Mouse (Mus musculus): ENCODE measurements around the gene Memo1. TPM values are rescaled to one million over a fixed set of nuclear protein-coding genes. Genes with fewer than 3 reads are reported as not detected.

Memo1 gene
- total RNA-seq, 2 experiments from 2014 or later, result 43.3 to 46.9 TPM

DNA sequence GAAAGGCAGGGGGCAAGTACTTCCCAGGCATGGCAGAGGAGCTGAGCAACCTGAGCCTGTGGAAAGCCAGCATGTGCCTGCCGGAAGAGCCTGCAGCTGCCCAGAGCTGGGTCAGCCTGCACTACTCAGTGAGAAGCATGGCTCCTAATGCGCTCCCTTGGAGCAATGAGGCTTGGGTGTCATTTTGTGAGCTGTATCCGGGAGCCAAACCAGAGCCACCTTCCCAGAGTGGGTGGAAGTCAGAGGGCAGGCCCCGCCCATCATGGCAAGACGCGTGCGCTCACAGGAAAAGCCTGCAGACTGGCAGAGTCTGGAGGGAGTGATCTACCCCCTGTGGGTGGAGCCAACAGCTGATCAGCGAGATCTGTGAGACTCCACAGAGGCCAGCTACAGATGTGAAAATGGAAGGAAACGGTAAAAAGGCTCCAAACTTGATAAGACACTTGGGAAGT is 135.9 kb downstream of the Memo1 start:
- intact Hi-C loops (cut with DNase I), result no loop called here
- DNase-seq (ENCODE audit: extremely low spot score in 1 of 2, low spot score in 2 of 2), result no peak
- Histone ChIP-seq H3K27ac (no peak overlapping the region), H3K4me3 (peak overlapping the region; percentile 4; the same call in 1 of the 2 replicates)
- TF ChIP-seq CTCF (IDR thresholded peaks at IDR 0.05), result no peak

- no peak overlapping the region for H3K27ac ChIP-seq
- H3K4me3 ChIP-seq, result no peak overlapping the region
- no peak for DNase-seq (ENCODE audit: extremely low spot score in 1 of 2, low spot score in 2 of 2)
- intact Hi-C loops (cut with DNase I), result no loop called here
- TF ChIP-seq CTCF (IDR thresholded peaks at IDR 0.05), result no peak
These were observed 137.2 kb downstream of the Memo1 start for GRCm38 (mm10) chr17:74158161-74158560.

Other genes starting within 250 kb of the Memo1 start
- not detected for gene Srd5a2, start 247.6 kb downstream of the Memo1 start, total RNA-seq (2021)
- gene Dpy30, start 28.4 kb upstream of the Memo1 start, total RNA-seq (2021), result 10 to 100 TPM; 42.6 to 45.6 TPM
- 10 to 100 TPM; 53.4 to 55.1 TPM for gene Spast, start 43.5 kb upstream of the Memo1 start, total RNA-seq (2021)
- gene Slc30a6, start 100.1 kb upstream of the Memo1 start, total RNA-seq (2021), result 10 to 100 TPM; 12.6 to 15.6 TPM
- under 1 TPM; 0.16 to 0.41 TPM for gene Nlrc4, start 163.6 kb upstream of the Memo1 start, total RNA-seq (2021)
- gene Yipf4, start 194.0 kb upstream of the Memo1 start, total RNA-seq (2021), result 10 to 100 TPM; 76.7 to 89.5 TPM
- gene Birc6, start 232.8 kb upstream of the Memo1 start, total RNA-seq (2021), result 100 to 1,000 TPM; 132 to 144 TPM

Data from left cerebral cortex, adult 2 months (tissue).